In genomic region chr5:128102556-128102955, GRCm38 (mm10) we compare ENCODE assay signal across 24 mouse cellular contexts.
A peak's percentile ranks its signal among the peaks of the same experiment; 100 is the strongest.
DNase-seq lines count a peak whose midpoint lies in the region; ATAC-seq lines count a peak whose summit lies in the region.
"Had no signal": no experiment of that assay in that cellular context is flagged by ENCODE, and none has a peak within 500 bp of the region (broad histone marks: within the 10 kb centered on the region; RNA-seq: fewer than 3 reads in every experiment).

No protein-coding gene starts in this region.

- H3K9me3 ChIP-seq in heart, embryonic 11.5 days (replicated peaks; ENCODE audit: control insufficient read depth, low read length) = peaks cover 9% of the 10 kb centered on the region
- H3K9me3 ChIP-seq: embryonic facial prominence, embryonic 13.5 days; embryonic facial prominence, embryonic 15.5 days had no signal

- ATAC-seq in heart, embryonic 11.5 days (replicated peaks; ENCODE audit: insufficient number of reproducible peaks, low FRiP score, low TSS enrichment) = no peak
- ATAC-seq: forebrain, embryonic 14.5 days; forebrain, embryonic 16.5 days had no signal

- WGBS in heart, embryonic 11.5 days (ENCODE audit: insufficient replicate concordance) = 69% methylated on average over 8 of the region's 8 CpGs

- no peaks in the 10 kb centered on the region for H3K4me1 ChIP-seq in heart, embryonic 11.5 days (ENCODE audit: control insufficient read depth, insufficient read depth, low read length)
- H3K4me1 ChIP-seq: embryonic facial prominence, embryonic 13.5 days; embryonic facial prominence, embryonic 15.5 days had no signal

- peak; percentile 77 for DNase-seq in heart, adult 11 months
- peak; percentile 14 to 15 for DNase-seq in left cerebral cortex, postnatal 25 days (ENCODE audit: low spot score in 2 of 2)
- no peak for DNase-seq in left cerebral cortex, postnatal 10 days (ENCODE audit: extremely low spot score in 1 of 2, low spot score in 2 of 2)
- DNase-seq in right cerebral cortex, adult 2 months (ENCODE audit: low spot score in 2 of 2) = peak; percentile 36 to 40
- no peak for DNase-seq in right cerebral cortex, postnatal 25 days
- DNase-seq in gonadal fat pad, adult 2 months (ENCODE audit: low read depth) = peak; percentile 8
- no peak for DNase-seq in cerebellum, adult 11-12 months
- DNase-seq: adrenal gland, adult 2 months; adrenal gland, postnatal 10 days; adrenal gland, postnatal 25 days; cerebellum, adult 18-20 months; cerebellum, adult 8-10 months; cerebellum, adult 9-11 months; cerebellum, postnatal 14 days; cerebellum, postnatal 36 days; embryo, embryonic 11 days had no signal

- H3K36me3 ChIP-seq in heart, embryonic 11.5 days (ENCODE audit: control insufficient read depth, insufficient read depth, low read length) = no peaks in the 10 kb centered on the region
- H3K36me3 ChIP-seq: embryonic facial prominence, embryonic 13.5 days; embryonic facial prominence, embryonic 15.5 days; forebrain, embryonic 10.5 days; forebrain, embryonic 12.5 days had no signal

- H3K27ac ChIP-seq in heart, embryonic 11.5 days (ENCODE audit: low read depth, low read length) = no peak overlapping the region
- H3K27ac ChIP-seq: embryonic facial prominence, embryonic 13.5 days; embryonic facial prominence, embryonic 15.5 days; forebrain, embryonic 10.5 days; forebrain, embryonic 12.5 days had no signal

- no peak overlapping the region for H3K4me3 ChIP-seq in heart, embryonic 11.5 days (ENCODE audit: low read depth, low read length)
- H3K4me3 ChIP-seq: embryonic facial prominence, embryonic 13.5 days; embryonic facial prominence, embryonic 15.5 days; erythroblast, embryonic 14.5 days; forebrain, embryonic 10.5 days; forebrain, embryonic 12.5 days had no signal

- H3K9ac ChIP-seq in heart, embryonic 11.5 days (ENCODE audit: low read depth, low read length) = no peak overlapping the region
- H3K9ac ChIP-seq: embryonic facial prominence, embryonic 13.5 days; embryonic facial prominence, embryonic 15.5 days; forebrain, embryonic 12.5 days had no signal

- H3K27me3 ChIP-seq in heart, embryonic 11.5 days (ENCODE audit: control insufficient read depth, insufficient read depth, low read length) = no peaks in the 10 kb centered on the region
- H3K27me3 ChIP-seq: embryonic facial prominence, embryonic 13.5 days; embryonic facial prominence, embryonic 15.5 days; forebrain, embryonic 12.5 days had no signal

- H3K4me2 ChIP-seq in heart, embryonic 11.5 days = no peak overlapping the region
- H3K4me2 ChIP-seq: embryonic facial prominence, embryonic 13.5 days; embryonic facial prominence, embryonic 15.5 days; forebrain, embryonic 12.5 days had no signal

- intact Hi-C loops in left cerebral cortex, postnatal 25 days (cut with DNase I) = loop anchor here (5.0 kb wide), 1 partner anchor 335 kb away; no protein-coding TSS in a partner anchor
- intact Hi-C loops in left cerebral cortex, postnatal 10 days (cut with DNase I) = no loop called here

Comparison
In these comparisons a context has a peak if more than half of its experiments do, and no peak if none do; other contexts are left out.
1. DNase-seq: peak in heart, adult 11 months (single experiment), left cerebral cortex, postnatal 25 days (2 of 2), right cerebral cortex, adult 2 months (2 of 2) and gonadal fat pad, adult 2 months (single experiment); none in left cerebral cortex, postnatal 10 days (0 of 2), right cerebral cortex, postnatal 25 days (single experiment) and cerebellum, adult 11-12 months (single experiment).